Mouse (Mus musculus): ENCODE data around the gene Rpl37.

GRCm38 (mm10) chr15:5105891-5106290, 10.6 kb upstream of the Rpl37 start:
- TF ChIP-seq CTCF (IDR thresholded peaks at IDR 0.05; ENCODE audit: low read depth) (no peak), EP300 (optimal IDR thresholded peaks at IDR 0.05) (no peak)

Measured in stomach, postnatal 0 days (tissue).